Mouse (Mus musculus) CH12.LX (cell line): ENCODE measurements around the gene Il17rb. TPM values are rescaled to one million over a fixed set of nuclear protein-coding genes. Genes with fewer than 3 reads are reported as not detected.

Experiments
- DNase-seq: peaks from one replicate; pipeline ENCODE4 v3.0.0-alpha.2; 2013; ENCODE audit errors: extremely low read depth
- H3K27ac ChIP-seq: 2 replicates; pipeline ENCODE4 v1.5.1; 2012; ENCODE audit warnings: low read depth, mild to moderate bottlenecking, control low read depth, moderate library complexity; ENCODE audit not compliant: insufficient read depth
- H3K27me3 ChIP-seq: replicated peaks from 2 replicates; pipeline ENCODE3; 2012; ENCODE audit warnings: inconsistent platforms
- H3K36me3 ChIP-seq, 2 experiments: replicated peaks in 1 of 2; 2 replicates each; pipeline versions ENCODE3 to v1.6.1; 2012; ENCODE audit warnings: inconsistent platforms in 1 of 2, low read length in 1 of 2, mild to moderate bottlenecking in 1 of 2, mixed read lengths in 1 of 2, moderate library complexity in 1 of 2; ENCODE audit not compliant: control insufficient read depth in 1 of 2, insufficient read depth in 1 of 2
- H3K4me1 ChIP-seq, 2 experiments: 2 replicates each; pipeline ENCODE4 v1.6.1; 2012; ENCODE audit warnings: inconsistent platforms in 1 of 2, moderate library complexity in 1 of 2; ENCODE audit not compliant: insufficient read depth in 2 of 2, control insufficient read depth in 1 of 2
- H3K4me2 ChIP-seq: 2 replicates; pipeline ENCODE4 v1.6.1; 2012; ENCODE audit warnings: low read depth, mild to moderate bottlenecking, control low read depth; ENCODE audit not compliant: poor library complexity, insufficient read depth, severe bottlenecking
- H3K4me3 ChIP-seq, 3 experiments: fragments of 150-350 bp in 1 of 3; sonication (generic) in 1 of 3; replicated peaks in 1 of 3; 2 replicates each; pipeline versions ENCODE3 to v1.5.1; 2011 to 2012; ENCODE audit warnings: low read depth in 2 of 3, low read length in 2 of 3, mild to moderate bottlenecking in 2 of 3, moderate library complexity in 2 of 3, control low read depth in 1 of 3, improper control_type of control experiment in 1 of 3, inconsistent platforms in 1 of 3, mixed read lengths in 1 of 3; ENCODE audit not compliant: poor library complexity in 1 of 3
- H3K79me2 ChIP-seq: replicated peaks from 2 replicates; pipeline ENCODE4 v1.6.1; 2012; ENCODE audit warnings: mild to moderate bottlenecking, moderate library complexity; ENCODE audit not compliant: control insufficient read depth, poor library complexity, insufficient read depth, severe bottlenecking; ENCODE audit errors: extremely low read depth
- H3K9ac ChIP-seq: 2 replicates; pipeline ENCODE4 v1.6.1; 2012; ENCODE audit warnings: low read depth, mild to moderate bottlenecking, control low read depth, moderate library complexity; ENCODE audit not compliant: insufficient read depth
- H3K9me3 ChIP-seq: replicated peaks from 2 replicates; pipeline ENCODE3; 2012; ENCODE audit warnings: low read length, inconsistent platforms, mixed read lengths
- CTCF ChIP-seq, 2 experiments: IDR thresholded peaks in 1 of 2; conservative IDR thresholded peaks in 1 of 2; 2 replicates each; pipeline ENCODE4 v1.5.1; 2011 to 2012; ENCODE audit warnings: low read depth in 2 of 2, low read length in 2 of 2, improper control_type of control experiment in 1 of 2, inconsistent platforms in 1 of 2, mild to moderate bottlenecking in 1 of 2, moderate library complexity in 1 of 2
- ELF1 ChIP-seq: IDR thresholded peaks from 2 replicates; pipeline ENCODE4 v1.6.1; 2014; ENCODE audit warnings: low read depth, mild to moderate bottlenecking, inconsistent platforms, low read length, improper control_type of control experiment
- ETS1 ChIP-seq: conservative IDR thresholded peaks from 2 replicates; pipeline ENCODE4 v1.6.1; 2012; ENCODE audit warnings: low read depth, mild to moderate bottlenecking, inconsistent platforms, low read length, improper control_type of control experiment, moderate library complexity
- MAFK ChIP-seq: IDR thresholded peaks from 2 replicates; pipeline ENCODE4 v1.6.1; 2011; ENCODE audit warnings: low read length, improper control_type of control experiment; ENCODE audit not compliant: insufficient replicate concordance
- MAX ChIP-seq: IDR thresholded peaks from 2 replicates; pipeline ENCODE4 v1.6.1; 2011; ENCODE audit warnings: low read length, improper control_type of control experiment
- MXI1 ChIP-seq: IDR thresholded peaks from 2 replicates; pipeline ENCODE4 v1.6.1; 2011; ENCODE audit warnings: mild to moderate bottlenecking, low read depth, low read length, improper control_type of control experiment
- MYC ChIP-seq: IDR thresholded peaks from 2 replicates; pipeline ENCODE4 v1.6.1; 2011; ENCODE audit warnings: low read depth, mild to moderate bottlenecking, improper control_type of control experiment, low read length
- NELFE ChIP-seq: IDR thresholded peaks from 2 replicates; pipeline ENCODE4 v1.6.1; 2011; ENCODE audit warnings: low read depth, low read length, improper control_type of control experiment
- POLR2AphosphoS2 ChIP-seq: IDR thresholded peaks from 2 replicates; pipeline ENCODE4 v1.6.1; 2011; ENCODE audit warnings: low read depth, low read length, improper control_type of control experiment
- TBP ChIP-seq: conservative IDR thresholded peaks from 2 replicates; pipeline ENCODE4 v1.6.1; 2011; ENCODE audit warnings: low read depth, low read length, improper control_type of control experiment
- UBTF ChIP-seq: IDR thresholded peaks from 2 replicates; pipeline ENCODE4 v1.6.1; 2012; ENCODE audit warnings: low read depth, mild to moderate bottlenecking, inconsistent platforms, low read length, improper control_type of control experiment, moderate library complexity
- ZKSCAN1 ChIP-seq: IDR thresholded peaks from 2 replicates; pipeline ENCODE4 v1.6.1; 2012; ENCODE audit warnings: low read depth, inconsistent platforms, low read length, improper control_type of control experiment, borderline replicate concordance
- dilution Hi-C: fragments of 300-500 bp; cut with MboI; formaldehyde crosslinking; loops from 2 replicates; pipeline ENCODE4 v1.14.3; 2020; ENCODE audit warnings: low sequenced_read_pairs; ENCODE audit not compliant: extremely low pct_unique_long_range_greater_than_20kb, extremely low pct_ligation_motif_present
- in situ Hi-C: fragments of 300-500 bp; cut with MboI; formaldehyde crosslinking; loops from 3 replicates; pipeline ENCODE4 v1.14.3; 2019; ENCODE audit warnings: low sequenced_read_pairs, low pct_ligation_motif_present, low pct_unique_long_range_greater_than_20kb, mixed read lengths
- polyA plus RNA-seq: library from polyadenylated mRNA; unstranded; fragments of >175 nt; gene quantifications from 2 replicates; pipeline ENCODE4 v1.2.1, GENCODE M21; 2012; ENCODE audit warnings: low read depth; ENCODE audit not compliant: insufficient read length
- total RNA-seq, 2 experiments: library from RNA; depleted of rRNA; stranded (reverse); fragments of 300-350 nt in 1 of 2; fragments of >200 nt in 1 of 2; gene quantifications; 2 replicates each; pipeline ENCODE4 v1.2.3; 2012 to 2014

The Il17rb gene
- total and polyA plus RNA-seq, 3 experiments = 5.0 to 12.9 (median 6.7) TPM

GRCm38 (mm10) chr14:30018846-30019245, 10.2 kb upstream of the Il17rb start:
- dilution Hi-C loops = no loop called here
- no peak for TF ChIP-seq MAX
- TF ChIP-seq NELFE = no peak
- no peak for TF ChIP-seq POLR2AphosphoS2
- TF ChIP-seq, all 38 proteins: peak for 0

GRCm38 (mm10) chr14:30018463-30018801, 9.7 kb upstream of the Il17rb start:
- H3K27ac ChIP-seq = no peak overlapping the region
- in situ Hi-C loops (no loop called here), dilution Hi-C loops (no loop called here)
- TF ChIP-seq MAX = no peak
- TF ChIP-seq TBP = no peak
- no peak for TF ChIP-seq MAFK
- TF ChIP-seq ETS1 = no peak
- TF ChIP-seq CTCF (conservative IDR thresholded peaks at IDR 0.05 in 1 of 2, IDR thresholded peaks at IDR 0.05 in 1 of 2; ENCODE audit: low read depth in 2 of 2, low read length in 2 of 2) = no peak
- TF ChIP-seq MXI1 = no peak
- no peak for TF ChIP-seq ELF1
- TF ChIP-seq ZKSCAN1 = no peak
- no peak overlapping the region for H3K4me3 ChIP-seq
- H3K4me1 ChIP-seq = peaks cover 17 to 44% of the 10 kb centered on the region in 2 experiments
- DNase-seq = no peak
- no peaks in the 10 kb centered on the region for H3K27me3 ChIP-seq
- no peaks in the 10 kb centered on the region for H3K9me3 ChIP-seq
- no peaks in the 10 kb centered on the region for H3K79me2 ChIP-seq
- no peaks in the 10 kb centered on the region for H3K36me3 ChIP-seq
- H3K4me2 ChIP-seq = no peak overlapping the region
- H3K9ac ChIP-seq = no peak overlapping the region

More at GRCm38 (mm10) chr14:30018846-30019245, 10.2 kb upstream of the Il17rb start:
- Histone ChIP-seq H3K9ac (no peak overlapping the region), H3K4me2 (no peak overlapping the region), H3K27me3 (no peaks in the 10 kb centered on the region), H3K27ac (no peak overlapping the region), H3K4me1 (peaks cover 17 to 40% of the 10 kb centered on the region in 2 experiments), H3K36me3 (no peaks in the 10 kb centered on the region), H3K4me3 (no peak overlapping the region), H3K79me2 (no peaks in the 10 kb centered on the region), H3K9me3 (no peaks in the 10 kb centered on the region)
- in situ Hi-C loops = no loop called here
- no peak for DNase-seq

GRCm38 (mm10) chr14:30017794-30018462, 9.2 kb upstream of the Il17rb start:
- H3K9ac ChIP-seq = no peak overlapping the region
- no peak overlapping the region for H3K4me3 ChIP-seq
- no peaks in the 10 kb centered on the region for H3K9me3 ChIP-seq
- no peaks in the 10 kb centered on the region for H3K27me3 ChIP-seq
- H3K79me2 ChIP-seq = no peaks in the 10 kb centered on the region
- H3K4me1 ChIP-seq = peaks cover 17 to 44% of the 10 kb centered on the region in 2 experiments
- DNase-seq = no peak
- no peak overlapping the region for H3K4me2 ChIP-seq
- dilution Hi-C loops = no loop called here
- TF ChIP-seq MXI1 = no peak
- TF ChIP-seq UBTF = no peak
- TF ChIP-seq MYC = no peak
- no peak overlapping the region for H3K27ac ChIP-seq
- in situ Hi-C loops = no loop called here
- H3K36me3 ChIP-seq = no peaks in the 10 kb centered on the region
